Mouse (Mus musculus) lung, adult 2 months (tissue): ENCODE measurements at regions not wholly inside any gene's neighbourhood (a gene's known extent, or its start where the extent isn't known, plus 50 kb on each side); places are given as distances from the start of the nearest gene placed in this dataset.
"Not testable (repeated sequence)": the region's sequence is repeated elsewhere in the genome, so short reads cannot be mapped to it uniquely, and the experiment has no call there.

Experiments
- DNase-seq: peaks from one replicate; pipeline ENCODE4 v3.0.0; 2022
- H3K4me1 ChIP-seq: fragments of 200-500 bp; 2 replicates; pipeline ENCODE4 v1.6.1; 2011; ENCODE audit warnings: low read length; ENCODE audit not compliant: control insufficient read depth, insufficient read depth
- H3K4me3 ChIP-seq: fragments of 200-500 bp; replicated peaks from 2 replicates; pipeline ENCODE3; 2011; ENCODE audit warnings: low read depth, mild to moderate bottlenecking, control low read depth, low read length; ENCODE audit errors: extremely low read depth
- CTCF ChIP-seq: fragments of 200-500 bp; IDR thresholded peaks from 2 replicates; pipeline ENCODE4 v1.5.1; 2011; ENCODE audit warnings: mild to moderate bottlenecking, low read length, control low read depth; ENCODE audit not compliant: insufficient read depth
- POLR2A ChIP-seq: fragments of 200-500 bp; IDR thresholded peaks from 2 replicates; pipeline ENCODE4 v1.6.1; 2011; ENCODE audit warnings: low read depth, mild to moderate bottlenecking, control low read depth, low read length, borderline replicate concordance; ENCODE audit errors: extremely low read depth
- WGBS: fragments of 180-500 bp; shearing (Covaris S2); methylation state at CpG from one replicate; pipeline ENCODE4 v1.1.7; 2018; 5-methylcytosine and 5-hydroxymethylcytosine counted together

DNA sequence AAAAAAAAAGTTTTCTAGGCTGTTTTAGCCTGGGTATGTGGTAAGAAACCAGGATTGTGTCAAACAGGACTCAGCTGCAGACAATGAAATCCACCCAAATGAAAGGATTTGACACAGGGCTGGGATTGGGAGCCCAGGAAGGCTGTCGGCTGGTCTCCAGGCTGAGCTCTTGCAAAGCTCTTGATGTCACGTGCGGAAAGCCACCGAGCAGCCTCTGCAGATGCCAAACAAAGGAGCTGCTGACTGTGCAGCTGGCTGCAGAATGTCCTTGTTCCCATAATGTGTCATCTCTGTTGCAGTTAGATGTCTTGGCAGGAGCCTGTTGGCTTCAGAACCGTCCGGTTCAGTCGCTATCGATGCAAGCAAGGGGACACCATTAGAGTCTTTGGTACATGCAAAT, 56.1 kb downstream of the Bbs10 start:
- TF ChIP-seq CTCF, result no peak
- no peak for TF ChIP-seq POLR2A
- 63% methylated on average over 8 of the region's 8 CpGs for WGBS
- Histone ChIP-seq H3K4me1 (no peaks in the 10 kb centered on the region), H3K4me3 (no peak overlapping the region)
- no peak for DNase-seq

DNA sequence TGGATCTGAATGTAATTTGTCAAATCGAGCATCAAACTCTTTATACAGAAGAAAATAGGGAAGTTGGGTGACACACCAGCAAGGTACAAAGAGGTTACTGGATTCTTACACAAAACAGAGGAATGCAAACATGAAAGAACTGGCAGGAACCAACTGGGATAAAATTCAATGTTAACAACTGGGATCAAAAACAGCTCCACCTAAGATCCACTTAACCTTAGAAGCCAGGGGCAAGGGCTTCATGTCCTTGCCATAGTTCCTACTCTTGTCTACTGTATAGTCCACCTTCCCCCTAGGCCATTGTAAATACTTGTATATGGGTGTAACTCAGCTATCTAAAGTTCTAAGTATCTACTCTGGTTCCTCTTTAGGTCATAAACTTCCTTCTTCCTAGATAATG, 59.9 kb downstream of the Bbs10 start:
- not testable (repeated sequence) for H3K4me1 ChIP-seq, H3K4me3 ChIP-seq, DNase-seq
- whole genome bisulfite sequencing, result 70% methylated on average over 1 of the region's 1 CpGs

DNA sequence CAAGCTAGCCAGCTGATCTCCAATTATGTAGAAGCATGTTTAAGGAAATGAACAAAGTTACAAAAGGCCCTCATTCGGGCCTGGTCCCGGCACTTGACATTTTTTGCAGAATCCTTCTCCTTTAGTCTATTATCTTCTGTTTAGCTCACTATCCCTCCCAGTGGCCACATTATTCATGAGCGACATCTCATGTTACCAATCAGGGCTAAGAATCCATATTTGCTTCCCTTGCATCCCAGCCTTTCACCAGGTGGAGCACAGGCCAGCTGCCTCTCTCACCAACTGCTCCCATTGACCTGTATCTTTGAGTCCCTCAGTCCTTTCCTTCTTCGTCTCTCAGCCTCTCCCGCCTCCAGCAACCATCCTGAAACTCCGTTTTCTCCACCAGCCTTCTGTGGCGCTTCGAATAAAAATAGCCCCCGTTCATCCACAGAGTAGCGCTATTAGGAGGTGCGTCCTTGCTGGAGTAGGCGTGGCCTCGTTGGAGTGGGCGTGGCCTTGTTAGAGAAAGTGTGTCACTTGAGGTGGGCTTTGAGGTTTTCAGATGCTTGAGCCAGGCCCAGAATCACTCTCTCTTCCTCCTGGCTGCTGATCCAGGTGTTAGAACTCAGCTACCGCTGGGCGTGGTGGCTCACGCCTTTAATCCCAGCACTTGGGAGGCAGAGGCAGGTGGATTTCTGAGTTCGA, 63.4 kb downstream of the Bbs10 start:
- no peak overlapping the region for H3K4me3 ChIP-seq
- DNase-seq, result no peak
- 88% methylated on average over 18 of the region's 18 CpGs for WGBS
- TF ChIP-seq CTCF, result no peak
- no peak for TF ChIP-seq POLR2A
- H3K4me1 ChIP-seq, result no peaks in the 10 kb centered on the region; the same call in 1 of the 2 replicates

GRCm38 (mm10) chr10:111363729-111364617, 65.5 kb downstream of the Bbs10 start:
- DNase-seq, result no peak
- WGBS, result 32% methylated on average over 14 of the region's 14 CpGs
- Histone ChIP-seq H3K4me3 (no peak overlapping the region), H3K4me1 (no peaks in the 10 kb centered on the region; the same call in 1 of the 2 replicates)
- TF ChIP-seq CTCF (no peak), POLR2A (no peak)

GRCm38 (mm10) chr10:111365011-111365410, 66.5 kb downstream of the Bbs10 start:
- WGBS, result 38% methylated on average over 5 of the region's 5 CpGs
- DNase-seq, result peak; percentile 28
- no peaks in the 10 kb centered on the region; the same call in 1 of the 2 replicates for H3K4me1 ChIP-seq
- no peak for TF ChIP-seq POLR2A
- TF ChIP-seq CTCF, result no peak
- H3K4me3 ChIP-seq, result no peak overlapping the region

GRCm38 (mm10) chr10:111369046-111369445, 70.6 kb downstream of the Bbs10 start:
- DNase-seq, H3K4me1 ChIP-seq, H3K4me3 ChIP-seq: not testable (repeated sequence)
- whole genome bisulfite sequencing, result 78% methylated on average over 3 of the region's 3 CpGs

- no peaks in the 10 kb centered on the region for H3K4me1 ChIP-seq
- no peak overlapping the region for H3K4me3 ChIP-seq
- TF ChIP-seq POLR2A (no peak), CTCF (no peak)
- DNase-seq, result no peak
- 34% methylated on average over 11 of the region's 11 CpGs for WGBS
These were observed 79.7 kb downstream of the Bbs10 start for GRCm38 (mm10) chr10:111378047-111378618.

DNA sequence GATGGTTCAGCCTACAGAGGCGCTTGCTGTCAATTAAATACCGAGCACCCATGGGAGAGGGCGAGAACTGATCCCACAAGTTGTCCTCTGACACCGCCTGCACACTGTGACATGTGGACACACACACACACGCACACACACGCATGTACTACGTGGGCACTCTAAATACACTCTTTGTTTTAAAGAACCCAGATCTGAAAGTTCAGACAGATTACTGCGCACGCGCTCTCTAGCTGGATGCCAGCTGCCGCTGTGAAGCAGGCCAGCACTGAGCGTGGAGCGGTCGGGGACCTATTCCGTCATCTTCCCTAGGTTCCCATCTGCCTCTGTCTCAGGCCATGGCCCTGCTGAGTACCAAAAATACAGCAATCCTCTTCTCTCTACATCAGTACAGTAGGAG, 83.2 kb downstream of the Bbs10 start:
- 74% methylated on average over 15 of the region's 15 CpGs for WGBS
- no peak for TF ChIP-seq POLR2A
- no peak for TF ChIP-seq CTCF
- no peak for DNase-seq
- no peaks in the 10 kb centered on the region for H3K4me1 ChIP-seq
- no peak overlapping the region for H3K4me3 ChIP-seq

GRCm38 (mm10) chr10:111382206-111382930, 83.9 kb downstream of the Bbs10 start:
- TF ChIP-seq CTCF (no peak), POLR2A (no peak)
- H3K4me3 ChIP-seq, result no peak overlapping the region
- H3K4me1 ChIP-seq, result no peaks in the 10 kb centered on the region
- 48% methylated on average over 4 of the region's 4 CpGs for WGBS
- no peak for DNase-seq
